Mouse (Mus musculus) small intestine, adult 2 months (tissue): ENCODE measurements around the gene Magi1.

Source experiments
- CTCF ChIP-seq: fragments of 200-500 bp; IDR thresholded peaks from 2 replicates; pipeline ENCODE4 v1.5.1; 2012; ENCODE audit warnings: low read depth, mild to moderate bottlenecking, control low read depth, inconsistent platforms, low read length, moderate library complexity, mixed read lengths; ENCODE audit not compliant: insufficient replicate concordance, insufficient read length; ENCODE audit errors: extremely low read depth
- POLR2A ChIP-seq: fragments of 200-500 bp; IDR thresholded peaks from 2 replicates; pipeline ENCODE4 v1.6.1; 2012; ENCODE audit warnings: low read depth, mild to moderate bottlenecking, control low read depth, inconsistent platforms, low read length, moderate library complexity

- no peak for TF ChIP-seq CTCF
- TF ChIP-seq POLR2A = no peak
Measured at GRCm38 (mm10) chr6:94236899-94237298, 46.8 kb downstream of the Magi1 start.
